Mouse (Mus musculus): ENCODE data around the gene Rims1. TPM values are rescaled to one million over a fixed set of nuclear protein-coding genes. Genes with fewer than 3 reads are reported as not detected.

The Rims1 gene
- polyA plus RNA-seq, 1 experiment from 2014 or later, result 2.0 TPM

DNA sequence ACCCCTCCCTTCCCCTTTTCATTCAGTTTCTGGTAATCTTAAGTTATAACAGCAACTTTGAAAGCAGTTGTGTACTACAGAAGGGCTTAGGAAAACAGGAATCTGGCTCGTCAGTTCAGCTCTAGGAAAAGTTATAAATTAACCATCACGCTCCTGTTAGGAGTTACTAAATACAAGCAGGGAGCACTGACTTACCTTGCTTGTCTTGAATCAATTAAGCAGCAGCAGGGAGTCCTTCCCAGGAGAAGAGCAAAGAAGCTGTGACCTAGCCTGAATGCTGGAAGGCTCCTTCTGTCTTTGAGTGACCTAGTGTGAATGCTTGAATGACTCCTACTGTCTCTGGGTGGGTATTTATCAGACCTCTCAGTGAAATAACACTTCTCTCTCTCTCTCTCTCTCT is 490.3 kb downstream of the Rims1 start:
- 11% methylated on average over 2 of the region's 2 CpGs for WGBS

DNA sequence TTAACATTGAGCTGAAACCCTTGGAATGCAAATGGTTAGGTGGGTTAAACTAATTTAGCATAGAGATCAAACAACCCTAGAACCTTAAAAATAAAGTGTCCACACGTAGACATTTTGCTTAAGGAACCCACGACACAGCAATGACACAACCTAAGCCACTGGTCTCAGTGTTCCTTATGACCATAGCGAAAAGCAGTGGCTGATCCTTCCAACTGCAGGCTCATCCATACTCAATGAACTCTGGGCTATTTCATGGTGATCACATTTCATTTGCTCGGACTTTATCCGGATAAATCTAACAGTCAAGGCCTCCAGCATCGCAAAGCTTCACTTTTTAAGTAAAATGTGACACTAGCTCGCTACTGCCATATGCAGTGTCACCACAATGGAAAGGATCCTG is 494.3 kb downstream of the Rims1 start:
- Histone ChIP-seq H3K36me3 (replicated peaks; ENCODE audit: control insufficient read depth, insufficient read depth, low read depth, low read length) (no peaks in the 10 kb centered on the region), H3K9ac (replicated peaks; ENCODE audit: low read length) (no peak overlapping the region), H3K4me3 (ENCODE audit: low read depth, low read length) (no peak overlapping the region), H3K27ac (replicated peaks; ENCODE audit: low read depth, low read length) (no peak overlapping the region), H3K27me3 (ENCODE audit: control insufficient read depth, insufficient read depth, low read length) (no peaks in the 10 kb centered on the region), H3K4me2 (ENCODE audit: low read depth, low read length) (no peak overlapping the region), H3K4me1 (ENCODE audit: control insufficient read depth, insufficient read depth, low read length) (no peaks in the 10 kb centered on the region), H3K9me3 (replicated peaks; ENCODE audit: control insufficient read depth, low read length) (no peaks in the 10 kb centered on the region)
- ATAC-seq (replicated peaks; ENCODE audit: insufficient number of reproducible peaks, low FRiP score, low TSS enrichment, low read depth), result no peak
- no peak for DNase-seq (ENCODE audit: low spot score)
- 76% methylated on average over 7 of the region's 7 CpGs for WGBS

More for the DNA sequence above, 490.3 kb downstream of the Rims1 start:
- Histone ChIP-seq H3K4me3 (ENCODE audit: low read depth, low read length) (no peak overlapping the region), H3K27ac (replicated peaks; ENCODE audit: low read depth, low read length) (no peak overlapping the region), H3K4me1 (ENCODE audit: control insufficient read depth, insufficient read depth, low read length) (no peaks in the 10 kb centered on the region), H3K36me3 (replicated peaks; ENCODE audit: control insufficient read depth, insufficient read depth, low read depth, low read length) (no peaks in the 10 kb centered on the region), H3K9ac (replicated peaks; ENCODE audit: low read length) (no peak overlapping the region), H3K27me3 (ENCODE audit: control insufficient read depth, insufficient read depth, low read length) (no peaks in the 10 kb centered on the region), H3K9me3 (replicated peaks; ENCODE audit: control insufficient read depth, low read length) (no peaks in the 10 kb centered on the region), H3K4me2 (ENCODE audit: low read depth, low read length) (no peak overlapping the region)
- peak; percentile 8 for DNase-seq (ENCODE audit: low spot score)
- ATAC-seq (replicated peaks; ENCODE audit: insufficient number of reproducible peaks, low FRiP score, low TSS enrichment, low read depth), result no peak

DNA sequence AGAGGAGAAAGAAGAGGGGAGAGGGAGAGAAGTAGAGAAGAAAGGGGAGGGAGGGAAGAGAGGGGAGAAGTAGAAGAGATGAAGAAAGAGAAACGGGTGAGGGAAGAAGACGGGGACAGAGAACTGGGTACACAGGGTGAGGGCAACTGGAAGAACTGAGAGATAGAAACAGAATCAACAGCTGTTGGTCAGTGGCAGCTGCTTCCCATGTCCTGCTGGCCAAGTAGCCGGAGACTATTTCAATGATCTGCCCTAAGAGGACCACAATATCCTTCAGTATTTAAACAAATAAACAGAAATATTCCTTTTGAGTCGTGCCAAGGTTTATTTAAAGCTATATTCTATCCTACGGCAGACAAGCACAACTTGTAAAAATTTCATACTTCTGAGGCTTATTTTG is 499.3 kb downstream of the Rims1 start:
- no peaks in the 10 kb centered on the region for H3K4me1 ChIP-seq (ENCODE audit: control insufficient read depth, insufficient read depth, low read length)
- H3K27me3 ChIP-seq (ENCODE audit: control insufficient read depth, insufficient read depth, low read length), result no peaks in the 10 kb centered on the region
- DNase-seq (ENCODE audit: low spot score) (no peak), ATAC-seq (replicated peaks; ENCODE audit: insufficient number of reproducible peaks, low FRiP score, low TSS enrichment, low read depth) (no peak)
- no peak overlapping the region for H3K4me2 ChIP-seq (ENCODE audit: low read depth, low read length)
- no peak overlapping the region for H3K4me3 ChIP-seq (ENCODE audit: low read depth, low read length)
- 86% methylated on average over 5 of the region's 5 CpGs for WGBS
- H3K27ac ChIP-seq (replicated peaks; ENCODE audit: low read depth, low read length), result no peak overlapping the region
- H3K9me3 ChIP-seq (replicated peaks; ENCODE audit: control insufficient read depth, low read length), result no peaks in the 10 kb centered on the region
- no peaks in the 10 kb centered on the region for H3K36me3 ChIP-seq (replicated peaks; ENCODE audit: control insufficient read depth, insufficient read depth, low read depth, low read length)
- no peak overlapping the region for H3K9ac ChIP-seq (replicated peaks; ENCODE audit: low read length)

DNA sequence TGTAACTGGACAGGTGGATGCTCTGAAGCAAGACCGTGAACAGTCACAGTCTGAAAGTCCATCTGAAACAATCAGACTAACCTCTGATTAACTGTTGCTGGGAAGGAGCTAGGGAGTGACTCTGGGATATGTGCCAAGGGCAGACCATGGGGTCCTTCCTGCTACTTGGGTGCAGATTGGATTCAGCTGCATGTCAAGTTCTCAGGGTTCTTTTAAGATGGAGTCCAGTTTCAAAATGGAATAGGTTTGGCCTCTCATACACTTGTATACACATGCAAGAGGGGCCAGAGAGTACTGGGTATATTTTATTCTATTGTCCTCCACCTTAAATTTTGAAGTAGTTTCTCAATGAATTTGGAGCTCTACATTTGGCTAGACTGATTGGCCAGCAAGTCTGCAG is 499.9 kb downstream of the Rims1 start:
- ATAC-seq (replicated peaks; ENCODE audit: insufficient number of reproducible peaks, low FRiP score, low TSS enrichment, low read depth), result no peak
- H3K4me1 ChIP-seq (ENCODE audit: control insufficient read depth, insufficient read depth, low read length), result no peaks in the 10 kb centered on the region
- 96% methylated on average over 1 of the region's 1 CpGs for WGBS
- H3K4me3 ChIP-seq (ENCODE audit: low read depth, low read length), result no peak overlapping the region
- no peak overlapping the region for H3K4me2 ChIP-seq (ENCODE audit: low read depth, low read length)
- H3K27ac ChIP-seq (replicated peaks; ENCODE audit: low read depth, low read length), result no peak overlapping the region
- H3K9ac ChIP-seq (replicated peaks; ENCODE audit: low read length), result no peak overlapping the region
- H3K27me3 ChIP-seq (ENCODE audit: control insufficient read depth, insufficient read depth, low read length), result no peaks in the 10 kb centered on the region
- DNase-seq (ENCODE audit: low spot score), result no peak
- no peaks in the 10 kb centered on the region for H3K36me3 ChIP-seq (replicated peaks; ENCODE audit: control insufficient read depth, insufficient read depth, low read depth, low read length)
- no peaks in the 10 kb centered on the region for H3K9me3 ChIP-seq (replicated peaks; ENCODE audit: control insufficient read depth, low read length)

DNA sequence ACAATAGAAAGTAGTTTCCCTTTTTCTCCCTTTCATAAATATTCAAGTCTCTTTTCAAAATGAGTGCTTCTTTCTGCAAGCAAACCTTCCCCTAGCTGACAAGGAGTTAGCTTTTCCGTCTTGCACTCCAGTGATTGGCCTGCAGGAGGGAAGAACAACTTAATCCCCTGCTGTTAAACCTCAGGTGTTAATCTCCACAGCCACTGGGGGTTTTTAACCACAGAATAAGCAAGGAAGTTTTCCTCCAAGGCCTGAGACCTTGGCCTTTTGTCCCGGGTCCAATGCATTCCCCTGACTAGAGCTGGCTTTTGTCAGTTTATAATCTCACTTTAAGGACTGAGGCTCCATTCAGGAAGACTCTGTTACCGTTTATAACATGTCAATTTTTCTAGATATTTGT is 511.8 kb downstream of the Rims1 start:
- H3K4me3 ChIP-seq (ENCODE audit: low read depth, low read length), result no peak overlapping the region
- H3K27ac ChIP-seq (replicated peaks; ENCODE audit: low read depth, low read length), result no peak overlapping the region
- H3K4me1 ChIP-seq (ENCODE audit: control insufficient read depth, insufficient read depth, low read length), result no peaks in the 10 kb centered on the region
- no peak overlapping the region for H3K9ac ChIP-seq (replicated peaks; ENCODE audit: low read length)
- no peaks in the 10 kb centered on the region for H3K9me3 ChIP-seq (replicated peaks; ENCODE audit: control insufficient read depth, low read length)
- ATAC-seq (replicated peaks; ENCODE audit: insufficient number of reproducible peaks, low FRiP score, low TSS enrichment, low read depth) (no peak), DNase-seq (ENCODE audit: low spot score) (no peak)
- no peak overlapping the region for H3K4me2 ChIP-seq (ENCODE audit: low read depth, low read length)
- WGBS, result 4% methylated on average over 3 of the region's 3 CpGs
- H3K27me3 ChIP-seq (ENCODE audit: control insufficient read depth, insufficient read depth, low read length), result no peaks in the 10 kb centered on the region
- H3K36me3 ChIP-seq (replicated peaks; ENCODE audit: control insufficient read depth, insufficient read depth, low read depth, low read length), result no peaks in the 10 kb centered on the region

DNA sequence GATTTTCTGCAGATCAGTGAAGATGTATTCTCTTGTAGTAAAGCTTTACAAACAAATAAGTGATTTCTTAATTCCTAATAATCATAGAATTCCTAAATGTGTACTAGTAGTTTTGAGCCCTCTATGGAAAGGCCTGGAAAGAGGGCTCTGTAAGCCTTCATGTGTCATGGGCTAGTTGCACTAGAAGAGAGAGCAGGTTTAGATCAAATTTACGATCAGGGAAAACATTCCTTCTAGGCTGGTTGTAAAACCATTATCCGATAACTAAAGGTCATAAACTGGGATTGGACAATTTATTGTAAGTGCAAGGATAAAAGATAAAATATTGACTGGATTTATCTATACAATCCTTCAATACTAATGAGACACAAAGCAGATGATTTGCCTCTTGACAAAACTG is 512.5 kb downstream of the Rims1 start:
- DNase-seq (ENCODE audit: low spot score), result no peak
- no peak for ATAC-seq (replicated peaks; ENCODE audit: insufficient number of reproducible peaks, low FRiP score, low TSS enrichment, low read depth)
- no peaks in the 10 kb centered on the region for H3K4me1 ChIP-seq (ENCODE audit: control insufficient read depth, insufficient read depth, low read length)
- H3K4me3 ChIP-seq (ENCODE audit: low read depth, low read length), result no peak overlapping the region
- WGBS, result 84% methylated on average over 2 of the region's 2 CpGs
- H3K4me2 ChIP-seq (ENCODE audit: low read depth, low read length), result no peak overlapping the region
- no peaks in the 10 kb centered on the region for H3K27me3 ChIP-seq (ENCODE audit: control insufficient read depth, insufficient read depth, low read length)
- H3K9me3 ChIP-seq (replicated peaks; ENCODE audit: control insufficient read depth, low read length), result no peaks in the 10 kb centered on the region
- H3K9ac ChIP-seq (replicated peaks; ENCODE audit: low read length), result no peak overlapping the region
- H3K27ac ChIP-seq (replicated peaks; ENCODE audit: low read depth, low read length), result no peak overlapping the region
- H3K36me3 ChIP-seq (replicated peaks; ENCODE audit: control insufficient read depth, insufficient read depth, low read depth, low read length), result no peaks in the 10 kb centered on the region

DNA sequence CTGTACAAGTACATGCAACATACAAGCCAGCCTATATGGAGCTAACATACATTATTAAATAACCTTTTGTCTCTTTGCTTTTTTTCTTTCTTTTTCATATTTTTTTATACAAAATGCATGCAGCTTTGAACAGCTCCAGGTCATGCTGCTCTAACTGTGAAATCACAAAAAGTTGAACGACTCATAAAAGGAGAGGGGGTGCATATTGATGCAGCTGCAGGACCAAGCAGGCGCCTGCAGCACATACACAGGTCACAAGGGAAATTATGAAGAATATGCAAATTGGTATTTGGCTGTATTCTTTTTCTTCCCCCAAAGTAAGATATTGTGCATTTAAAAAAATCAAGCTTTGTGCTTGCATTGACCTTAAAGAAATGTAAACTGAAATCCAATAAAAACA is 519.0 kb downstream of the Rims1 start:
- H3K4me1 ChIP-seq (ENCODE audit: control insufficient read depth, insufficient read depth, low read length), result no peaks in the 10 kb centered on the region
- no peak for ATAC-seq (replicated peaks; ENCODE audit: insufficient number of reproducible peaks, low FRiP score, low TSS enrichment, low read depth)
- no peak overlapping the region for H3K4me2 ChIP-seq (ENCODE audit: low read depth, low read length)
- no peak overlapping the region for H3K27ac ChIP-seq (replicated peaks; ENCODE audit: low read depth, low read length)
- H3K36me3 ChIP-seq (replicated peaks; ENCODE audit: control insufficient read depth, insufficient read depth, low read depth, low read length), result no peaks in the 10 kb centered on the region
- no peaks in the 10 kb centered on the region for H3K27me3 ChIP-seq (ENCODE audit: control insufficient read depth, insufficient read depth, low read length)
- 81% methylated on average over 2 of the region's 2 CpGs for WGBS
- H3K9me3 ChIP-seq (replicated peaks; ENCODE audit: control insufficient read depth, low read length), result no peaks in the 10 kb centered on the region
- no peak overlapping the region for H3K4me3 ChIP-seq (ENCODE audit: low read depth, low read length)
- no peak overlapping the region for H3K9ac ChIP-seq (replicated peaks; ENCODE audit: low read length)
- no peak for DNase-seq (ENCODE audit: low spot score)

DNA sequence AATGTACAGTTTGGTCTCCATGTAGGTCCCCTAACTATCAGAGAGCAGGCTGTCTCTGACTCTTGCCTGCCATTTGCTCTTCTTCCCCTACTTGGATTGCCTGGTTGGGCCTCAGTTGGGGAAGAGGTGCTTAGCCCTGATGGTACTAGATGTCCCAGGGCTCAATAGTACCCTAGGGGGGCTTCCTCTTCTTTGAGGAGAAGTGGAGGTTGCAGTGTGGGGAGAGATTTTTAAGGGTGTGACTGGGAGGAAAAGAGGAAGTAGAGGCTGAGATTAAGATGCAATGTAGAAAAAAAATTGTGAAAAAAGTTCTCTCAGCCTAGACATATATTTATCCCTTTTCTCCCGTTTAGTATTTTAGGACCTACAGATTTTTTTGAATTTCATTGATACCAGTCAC is 525.8 kb downstream of the Rims1 start:
- Histone ChIP-seq H3K27ac (replicated peaks; ENCODE audit: low read depth, low read length) (no peak overlapping the region), H3K4me1 (ENCODE audit: control insufficient read depth, insufficient read depth, low read length) (no peaks in the 10 kb centered on the region), H3K9me3 (replicated peaks; ENCODE audit: control insufficient read depth, low read length) (no peaks in the 10 kb centered on the region), H3K4me3 (ENCODE audit: low read depth, low read length) (no peak overlapping the region), H3K9ac (replicated peaks; ENCODE audit: low read length) (no peak overlapping the region), H3K36me3 (replicated peaks; ENCODE audit: control insufficient read depth, insufficient read depth, low read depth, low read length) (no peaks in the 10 kb centered on the region), H3K27me3 (ENCODE audit: control insufficient read depth, insufficient read depth, low read length) (no peaks in the 10 kb centered on the region), H3K4me2 (ENCODE audit: low read depth, low read length) (no peak overlapping the region)
- DNase-seq (ENCODE audit: low spot score) (no peak), ATAC-seq (replicated peaks; ENCODE audit: insufficient number of reproducible peaks, low FRiP score, low TSS enrichment, low read depth) (no peak)
- 70% methylated on average over 1 of the region's 1 CpGs for WGBS

Data from embryonic facial prominence, embryonic 11.5 days (tissue).